Mouse (Mus musculus) intestine, postnatal 0 days (tissue): ENCODE data around the gene Ufsp2. TPM values are rescaled to one million over a fixed set of nuclear protein-coding genes. Genes with fewer than 3 reads are reported as not detected.
A peak's percentile ranks its signal among the peaks of the same experiment; 100 is the strongest.

Source experiments
- ATAC-seq: fragments of 200-750 bp; cut with Nextera tagmentation; 2 replicates; pipeline ENCODE4 v1.8.0; 2017; ENCODE audit warnings: mild to moderate bottlenecking, moderate TSS enrichment, moderate library complexity
- H3K27ac ChIP-seq: fragments of 300-500 bp; sonication (generic); 2 replicates; pipeline ENCODE4 v1.5.1; 2014; ENCODE audit warnings: mild to moderate bottlenecking, low read depth, low read length, moderate library complexity
- H3K27me3 ChIP-seq: fragments of 300-500 bp; sonication (generic); replicated peaks from 2 replicates; pipeline ENCODE4 v1.6.1; 2014; ENCODE audit warnings: low read length, mixed read lengths; ENCODE audit not compliant: control insufficient read depth, insufficient read depth
- H3K36me3 ChIP-seq: fragments of 300-500 bp; sonication (generic); 2 replicates; pipeline ENCODE4 v1.6.1; 2014; ENCODE audit warnings: mild to moderate bottlenecking, moderate library complexity; ENCODE audit not compliant: control insufficient read depth, insufficient read depth
- H3K4me1 ChIP-seq: fragments of 300-500 bp; sonication (generic); replicated peaks from 2 replicates; pipeline ENCODE4 v1.6.1; 2014; ENCODE audit warnings: antibody characterized with exemption, low read length, mixed read lengths; ENCODE audit not compliant: control insufficient read depth, insufficient read depth
- H3K4me2 ChIP-seq: fragments of 300-500 bp; sonication (generic); replicated peaks from 2 replicates; pipeline ENCODE4 v1.6.1; 2014; ENCODE audit warnings: low read depth, mild to moderate bottlenecking, moderate library complexity
- H3K4me3 ChIP-seq: fragments of 300-500 bp; sonication (generic); 2 replicates; pipeline ENCODE4 v1.5.1; 2014; ENCODE audit warnings: low read depth, low read length
- H3K9ac ChIP-seq: fragments of 300-500 bp; sonication (generic); 2 replicates; pipeline ENCODE4 v1.6.1; 2014; ENCODE audit warnings: mild to moderate bottlenecking, low read depth, low read length
- H3K9me3 ChIP-seq: fragments of 300-500 bp; sonication (generic); 2 replicates; pipeline ENCODE4 v1.6.1; 2016; ENCODE audit warnings: mixed run types; ENCODE audit not compliant: control insufficient read depth
- CTCF ChIP-seq: sonication (generic); IDR thresholded peaks from 2 replicates; pipeline ENCODE4 v1.5.1; 2016; ENCODE audit warnings: low read depth, mild to moderate bottlenecking, control low read depth, antibody characterized with exemption, moderate library complexity
- WGBS: fragments of 180-500 bp; shearing (Covaris S2); extraction: QIAGEN DNeasy Blood & Tissue Kit; methylation state at CpG from one replicate; pipeline ENCODE4 v1.1.7; 2014; 5-methylcytosine and 5-hydroxymethylcytosine counted together
- polyA plus RNA-seq: library from polyadenylated mRNA; unstranded; fragments of >200 nt; fragmentation: Nextera tagmentation; extraction: Ambion mirVana; gene quantifications from 2 replicates; pipeline ENCODE4 v1.2.1, GENCODE M21; 2015

The Ufsp2 gene
- polyA plus RNA-seq, result 94.2 and 97.2 TPM in 2 replicates

GRCm38 (mm10) chr8:45975126-45975836 lies at the start of gene Ufsp2, which contains the start of gene 1700029J07Rik:
Gene Ufsp2, plus strand, starts transcription at chr8:45975528.
Gene 1700029J07Rik, minus strand, starts transcription at chr8:45975252.
- ATAC-seq, result peak; percentile 97
- H3K27ac ChIP-seq, result peak within 1 kb of the TSS; percentile 60
- H3K36me3 ChIP-seq, result no peaks in the 10 kb centered on the region
- 0 out of 2 replicates have a peak, but pooled peaks cover 3% of the 10 kb centered on the region for H3K9me3 ChIP-seq
- peak; percentile 59 for TF ChIP-seq CTCF
- peak within 1 kb of the TSS; percentile 52 for H3K9ac ChIP-seq
- under 1% methylated on average over 57 of the region's 57 CpGs for WGBS
- H3K4me3 ChIP-seq, result peak within 1 kb of the TSS; percentile 77
- H3K4me1 ChIP-seq, result peaks cover 10% of the 10 kb centered on the region
- no peaks in the 10 kb centered on the region for H3K27me3 ChIP-seq
- peak within 1 kb of the TSS; percentile 85 for H3K4me2 ChIP-seq

- peak within 1 kb of the TSS; percentile 43; the same call in 1 of the 2 replicates for H3K4me2 ChIP-seq
Observed at GRCm38 (mm10) chr8:45934582-45935014, 40.7 kb upstream of the Ufsp2 start, which contains the start of gene Ccdc110. Gene Ccdc110, plus strand, starts transcription at chr8:45934619.

DNA sequence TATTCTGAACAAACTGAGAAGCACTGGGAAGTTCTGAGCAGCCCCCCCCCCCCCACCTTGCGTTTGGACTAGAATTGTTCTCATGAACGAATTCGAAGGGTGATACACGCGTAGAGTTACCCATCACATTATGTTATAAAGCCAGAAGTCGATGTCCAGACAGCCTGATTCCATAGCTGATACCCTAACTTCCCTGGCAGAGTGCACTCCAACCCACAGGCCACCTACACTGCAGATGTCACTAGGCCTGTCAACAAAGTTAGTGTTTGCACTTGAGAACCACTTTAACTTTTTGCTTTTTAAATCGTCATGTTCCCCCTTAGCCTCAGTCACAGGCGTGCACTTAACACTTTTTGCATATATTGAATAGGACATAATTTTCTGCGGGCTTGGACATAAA lies 38.3 kb upstream of the Ufsp2 start:
- WGBS, result 88% methylated on average over 9 of the region's 9 CpGs
- no peaks in the 10 kb centered on the region for H3K27me3 ChIP-seq

More at GRCm38 (mm10) chr8:45934582-45935014, 40.7 kb upstream of the Ufsp2 start, which contains the start of gene Ccdc110:
- Histone ChIP-seq H3K9ac (no peak within 1 kb of the TSS), H3K36me3 (no peaks in the 10 kb centered on the region), H3K27me3 (no peaks in the 10 kb centered on the region), H3K9me3 (no peaks in the 10 kb centered on the region), H3K4me1 (no peaks in the 10 kb centered on the region), H3K4me3 (0 out of 2 replicates have a peak within 1 kb of the TSS, but pooled peaks have one; percentile 9), H3K27ac (no peak within 1 kb of the TSS)
- peak; percentile 100 for TF ChIP-seq CTCF
- 6% methylated on average over 23 of the region's 23 CpGs for WGBS
- peak; percentile 83 for ATAC-seq

DNA sequence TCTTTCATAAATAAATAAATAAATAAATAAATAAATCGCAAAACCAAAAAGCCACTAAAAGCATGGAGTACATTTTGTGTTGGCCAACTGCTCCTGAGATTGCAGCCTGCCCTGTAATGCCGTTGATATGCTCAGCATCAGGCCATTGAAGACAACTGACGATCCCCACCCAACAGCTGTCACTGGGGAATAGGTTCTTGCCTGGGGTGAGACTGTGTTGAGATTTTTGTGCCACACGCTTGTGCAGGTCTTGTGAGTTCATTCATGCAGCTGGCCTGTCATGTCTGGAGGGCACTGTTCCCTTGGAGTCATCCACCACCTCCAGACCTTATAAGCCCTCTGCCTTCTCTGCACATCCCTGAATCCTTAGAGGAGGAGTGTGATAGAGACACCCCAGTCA lies 29.0 kb upstream of the Ufsp2 start:
- no peak overlapping the region for H3K4me2 ChIP-seq
- TF ChIP-seq CTCF, result no peak
- 93% methylated on average over 4 of the region's 4 CpGs for WGBS
- no peak overlapping the region for H3K27ac ChIP-seq
- no peak overlapping the region for H3K4me3 ChIP-seq
- no peaks in the 10 kb centered on the region for H3K9me3 ChIP-seq
- H3K27me3 ChIP-seq, result no peaks in the 10 kb centered on the region
- no peaks in the 10 kb centered on the region for H3K4me1 ChIP-seq
- H3K9ac ChIP-seq, result no peak overlapping the region
- H3K36me3 ChIP-seq, result no peaks in the 10 kb centered on the region
- ATAC-seq, result no peak

More for the DNA sequence above, 38.3 kb upstream of the Ufsp2 start:
- no peak for TF ChIP-seq CTCF
- H3K27ac ChIP-seq, result no peak overlapping the region
- ATAC-seq, result no peak
- H3K9ac ChIP-seq, result no peak overlapping the region
- H3K4me2 ChIP-seq, result no peak overlapping the region
- no peaks in the 10 kb centered on the region for H3K9me3 ChIP-seq
- H3K4me3 ChIP-seq, result no peak overlapping the region
- no peaks in the 10 kb centered on the region for H3K4me1 ChIP-seq
- no peaks in the 10 kb centered on the region for H3K36me3 ChIP-seq

DNA sequence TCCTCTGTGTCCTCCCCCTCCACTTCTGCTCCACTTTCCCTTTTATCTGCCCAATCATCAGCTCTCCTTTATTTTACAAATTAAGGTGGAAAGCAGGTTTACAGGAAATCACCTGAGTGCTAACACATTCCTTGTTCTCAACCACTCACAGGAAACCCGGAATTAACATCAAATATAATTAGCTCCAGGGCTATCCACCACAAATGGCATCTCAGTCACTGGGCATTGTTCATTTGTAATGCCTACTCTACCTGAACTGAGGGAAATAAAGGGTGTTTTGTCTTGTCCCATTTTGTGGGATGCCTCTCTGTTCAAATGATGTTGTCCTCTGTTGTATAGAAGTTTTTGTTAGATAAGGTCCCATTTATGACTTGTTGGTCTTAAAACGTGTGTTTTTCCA lies 24.7 kb upstream of the Ufsp2 start:
- Histone ChIP-seq H3K9ac (no peak overlapping the region), H3K36me3 (no peaks in the 10 kb centered on the region), H3K27me3 (no peaks in the 10 kb centered on the region), H3K9me3 (no peaks in the 10 kb centered on the region), H3K4me1 (no peaks in the 10 kb centered on the region), H3K4me2 (no peak overlapping the region), H3K4me3 (no peak overlapping the region), H3K27ac (no peak overlapping the region)
- WGBS, result 53% methylated on average over 2 of the region's 2 CpGs
- ATAC-seq, result no peak
- no peak for TF ChIP-seq CTCF

GRCm38 (mm10) chr8:45970894-45971293 lies 4.4 kb upstream of the Ufsp2 start:
- WGBS, result 97% methylated on average over 12 of the region's 12 CpGs
- H3K4me2 ChIP-seq, result no peak overlapping the region
- no peaks in the 10 kb centered on the region for H3K27me3 ChIP-seq
- TF ChIP-seq CTCF, result peak; percentile 37
- H3K4me3 ChIP-seq, result no peak overlapping the region
- no peak overlapping the region for H3K27ac ChIP-seq
- no peaks in the 10 kb centered on the region for H3K36me3 ChIP-seq
- H3K4me1 ChIP-seq, result peaks cover 6% of the 10 kb centered on the region
- no peak overlapping the region for H3K9ac ChIP-seq
- H3K9me3 ChIP-seq, result 0 out of 2 replicates have a peak, but pooled peaks cover 3% of the 10 kb centered on the region
- ATAC-seq, result no peak
